Mouse (Mus musculus) embryonic facial prominence, embryonic 10.5 days (tissue): ENCODE measurements at regions not wholly inside any gene's neighbourhood (a gene's known extent, or its start where the extent isn't known, plus 50 kb on each side); places are given as distances from the start of the nearest gene placed in this dataset.

Source experiments
- DNase-seq: peaks from one replicate; pipeline ENCODE4 v3.0.0-alpha.2; 2017; ENCODE audit warnings: low spot score
- H3K27ac ChIP-seq: fragments of 300-500 bp; sonication (generic); replicated peaks from 2 replicates; pipeline ENCODE4 v1.5.1; 2016; ENCODE audit warnings: mild to moderate bottlenecking
- H3K27me3 ChIP-seq: fragments of 300-500 bp; sonication (generic); replicated peaks from 2 replicates; pipeline ENCODE4 v1.6.1; 2016; ENCODE audit warnings: low read depth, mild to moderate bottlenecking; ENCODE audit not compliant: poor library complexity, severe bottlenecking
- H3K36me3 ChIP-seq: fragments of 300-500 bp; sonication (generic); replicated peaks from 2 replicates; pipeline ENCODE4 v1.6.1; 2016; ENCODE audit warnings: mild to moderate bottlenecking, moderate library complexity
- H3K4me1 ChIP-seq: fragments of 300-500 bp; sonication (generic); 2 replicates; pipeline ENCODE4 v1.6.1; 2016
- H3K4me3 ChIP-seq: fragments of 300-500 bp; sonication (generic); 2 replicates; pipeline ENCODE4 v1.5.1; 2016; ENCODE audit warnings: mild to moderate bottlenecking, moderate library complexity
- H3K9me3 ChIP-seq: fragments of 300-500 bp; sonication (generic); 2 replicates; pipeline ENCODE4 v1.6.1; 2016; ENCODE audit warnings: mild to moderate bottlenecking
- WGBS: fragments of 180-500 bp; shearing (Covaris S2); methylation state at CpG from one replicate; pipeline ENCODE4 v1.1.7; 2016; 5-methylcytosine and 5-hydroxymethylcytosine counted together

- WGBS: 78% methylated on average over 5 of the region's 5 CpGs
- Histone ChIP-seq H3K4me1 (peaks cover 62% of the 10 kb centered on the region), H3K27me3 (peaks cover 21% of the 10 kb centered on the region), H3K27ac (no peak overlapping the region), H3K36me3 (no peaks in the 10 kb centered on the region), H3K9me3 (no peaks in the 10 kb centered on the region), H3K4me3 (no peak overlapping the region)
- DNase-seq: no peak
Observed at GRCm38 (mm10) chr11:117538732-117539131, 54.6 kb downstream of the Gm11733 start.

DNA sequence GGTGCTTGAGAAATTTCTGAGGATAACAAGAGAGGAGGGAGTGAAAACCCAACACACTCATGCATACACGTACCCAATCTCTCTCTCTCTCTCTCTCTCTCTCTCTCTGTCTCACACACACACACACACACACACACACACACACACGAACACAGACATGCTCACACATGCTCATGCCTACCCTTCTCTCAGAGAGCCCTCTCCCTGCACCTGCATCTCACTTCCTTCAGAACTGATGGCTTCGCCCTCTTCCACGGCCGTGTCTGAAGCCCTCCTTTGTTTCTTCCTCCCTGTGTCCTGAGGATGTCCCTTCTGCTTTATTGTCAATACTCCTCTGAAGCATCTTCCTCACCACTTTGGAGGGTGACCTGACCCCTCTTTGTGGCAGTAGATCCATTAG lies 56.4 kb downstream of the Gm11733 start:
- Histone ChIP-seq H3K27me3 (peaks cover 12% of the 10 kb centered on the region), H3K27ac (peak overlapping the region; percentile 74), H3K4me1 (peaks cover 55% of the 10 kb centered on the region), H3K9me3 (no peaks in the 10 kb centered on the region), H3K36me3 (no peaks in the 10 kb centered on the region), H3K4me3 (no peak overlapping the region)
- 32% methylated on average over 5 of the region's 5 CpGs for whole genome bisulfite sequencing
- DNase-seq: no peak

DNA sequence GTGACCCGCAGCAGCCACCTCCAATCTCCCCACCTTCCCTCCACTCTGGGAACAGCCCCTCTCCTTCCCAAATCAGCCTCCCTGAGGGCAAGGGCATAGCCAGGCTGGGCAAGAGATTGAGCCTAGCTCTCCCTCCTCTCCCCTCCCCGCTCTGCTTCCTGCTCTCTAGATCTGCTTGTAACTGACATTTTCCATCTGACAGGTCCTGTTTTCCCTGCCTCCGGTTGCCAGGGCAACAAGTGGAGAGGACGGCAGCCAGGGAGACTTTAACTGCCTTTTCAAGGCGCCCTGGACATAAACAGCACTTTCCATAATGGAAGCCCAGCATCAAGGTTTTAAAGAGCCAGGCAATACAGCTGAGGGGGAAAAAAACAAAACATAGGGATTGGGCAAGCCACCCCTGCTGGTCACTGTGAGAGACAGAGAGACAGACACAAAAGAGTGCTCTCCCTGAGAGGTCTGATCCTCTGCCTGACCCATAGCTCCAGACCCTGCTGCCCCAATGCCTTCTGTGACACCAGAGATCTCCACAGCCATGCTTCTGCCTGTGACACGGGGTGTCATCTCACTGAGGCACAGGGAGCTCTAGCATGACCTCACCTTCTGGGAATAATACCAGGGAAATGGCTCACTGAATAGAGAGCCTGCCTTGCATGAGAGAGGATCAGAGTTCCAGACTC lies 57.2 kb downstream of the Gm11733 start:
- H3K4me3 ChIP-seq: 0 out of 2 replicates have a peak overlapping the region, but pooled peaks have one; percentile 2
- H3K27ac ChIP-seq: peak overlapping the region; percentile 74
- no peaks in the 10 kb centered on the region for H3K9me3 ChIP-seq
- 8% methylated on average over 6 of the region's 6 CpGs for WGBS
- peak; percentile 80 for DNase-seq
- peaks cover 53% of the 10 kb centered on the region for H3K4me1 ChIP-seq
- peaks cover 17% of the 10 kb centered on the region for H3K27me3 ChIP-seq
- H3K36me3 ChIP-seq: no peaks in the 10 kb centered on the region

DNA sequence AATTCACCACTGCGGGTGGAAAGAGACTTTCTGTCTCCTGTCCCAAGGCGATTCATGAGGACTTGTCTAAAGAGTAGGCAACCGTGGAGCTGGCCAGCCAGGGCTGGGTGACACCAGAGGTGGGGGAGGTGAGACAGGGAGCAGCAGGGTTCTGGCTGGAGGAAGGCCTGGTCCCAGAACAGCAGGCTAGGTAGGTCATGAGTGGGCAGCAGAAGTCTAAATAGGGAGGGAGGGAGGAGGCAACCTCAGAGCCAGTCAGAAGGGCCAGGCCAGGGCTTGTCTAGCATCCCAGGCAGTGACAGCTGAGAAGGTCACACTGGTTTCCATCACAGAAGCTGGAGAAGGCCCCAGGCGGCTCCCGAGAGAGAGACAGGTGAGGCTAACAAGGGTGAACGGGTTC lies 59.0 kb downstream of the Gm11733 start:
- no peak overlapping the region for H3K4me3 ChIP-seq
- H3K27ac ChIP-seq: no peak overlapping the region; the same call in 1 of the 2 replicates
- peaks cover 19% of the 10 kb centered on the region for H3K27me3 ChIP-seq
- H3K9me3 ChIP-seq: no peaks in the 10 kb centered on the region
- H3K36me3 ChIP-seq: no peaks in the 10 kb centered on the region
- 27% methylated on average over 6 of the region's 6 CpGs for WGBS
- DNase-seq: no peak
- peaks cover 42% of the 10 kb centered on the region for H3K4me1 ChIP-seq

DNA sequence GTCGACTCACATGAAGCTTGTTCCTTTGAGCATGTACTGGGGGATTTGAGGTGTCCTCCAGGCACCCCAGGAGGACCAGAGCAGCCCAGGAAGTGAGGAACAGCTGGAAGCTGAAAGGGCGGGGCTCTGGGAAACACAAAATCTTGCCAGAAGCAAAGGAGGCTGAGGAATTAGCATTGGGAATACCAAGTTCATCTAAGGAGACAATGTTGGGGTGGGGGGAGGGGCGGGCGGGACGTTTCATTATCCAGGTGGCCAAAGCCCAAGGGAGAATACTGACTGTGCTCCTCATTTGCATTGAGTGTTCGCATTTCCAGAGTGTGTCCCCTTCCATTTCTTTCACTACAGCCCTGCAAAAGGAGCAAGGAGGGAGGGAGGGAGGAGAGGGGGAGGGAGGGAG lies 60.3 kb downstream of the Gm11733 start:
- H3K9me3 ChIP-seq: no peaks in the 10 kb centered on the region
- 39% methylated on average over 6 of the region's 6 CpGs for WGBS
- no peak overlapping the region for H3K4me3 ChIP-seq
- DNase-seq: no peak
- H3K36me3 ChIP-seq: no peaks in the 10 kb centered on the region
- H3K27me3 ChIP-seq: peaks cover 19% of the 10 kb centered on the region
- 0 out of 2 replicates have a peak overlapping the region, but pooled peaks have one; percentile 19 for H3K27ac ChIP-seq
- H3K4me1 ChIP-seq: peaks cover 42% of the 10 kb centered on the region

DNA sequence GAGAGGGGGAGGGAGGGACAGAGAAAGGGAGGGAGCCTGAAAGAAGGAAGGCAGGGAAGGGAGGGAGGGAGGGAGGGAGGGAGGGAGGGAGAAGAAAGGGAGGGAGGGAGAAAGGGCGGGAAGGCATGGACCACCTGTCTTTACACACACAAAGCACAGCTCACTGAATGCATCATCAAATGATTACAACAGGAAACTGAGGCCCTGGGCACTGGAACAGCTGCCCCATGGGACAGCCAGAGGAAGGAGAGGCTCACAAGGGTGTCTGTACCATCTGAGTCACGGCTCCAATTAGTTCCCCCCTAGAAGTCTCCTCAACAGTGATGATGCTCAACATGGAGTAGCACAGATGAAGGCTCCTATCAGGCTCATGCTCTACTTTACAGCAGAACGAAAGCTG lies 60.8 kb downstream of the Gm11733 start:
- Histone ChIP-seq H3K9me3 (no peaks in the 10 kb centered on the region), H3K4me1 (peaks cover 40% of the 10 kb centered on the region), H3K27ac (peak overlapping the region; percentile 19; the same call in 1 of the 2 replicates), H3K4me3 (no peak overlapping the region), H3K36me3 (no peaks in the 10 kb centered on the region), H3K27me3 (peaks cover 16% of the 10 kb centered on the region)
- no peak for DNase-seq
- 74% methylated on average over 3 of the region's 3 CpGs for WGBS

DNA sequence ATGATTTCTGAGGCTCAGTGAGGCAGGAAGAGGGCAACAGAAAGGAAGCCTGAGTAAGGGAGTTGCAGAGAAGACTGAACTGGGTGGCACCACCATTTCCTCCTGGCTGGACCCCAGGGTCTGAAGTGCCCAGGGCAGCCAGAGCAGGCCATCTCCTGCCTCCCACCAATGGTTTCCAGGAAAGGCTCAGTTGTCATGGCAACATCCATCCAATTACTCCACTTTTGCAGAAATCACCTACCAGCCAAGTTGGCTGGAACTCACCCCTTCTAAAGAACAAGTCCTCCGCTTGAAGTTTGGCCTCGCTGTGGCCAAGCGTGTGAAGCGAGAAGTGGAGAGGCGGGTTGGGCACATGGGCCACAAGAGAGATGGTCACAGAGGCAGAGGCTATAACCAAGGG lies 67.8 kb downstream of the Gm11733 start:
- WGBS: 95% methylated on average over 5 of the region's 5 CpGs
- Histone ChIP-seq H3K4me3 (no peak overlapping the region), H3K27me3 (0 out of 2 replicates have a peak, but pooled peaks cover 8% of the 10 kb centered on the region), H3K9me3 (no peaks in the 10 kb centered on the region), H3K36me3 (no peaks in the 10 kb centered on the region), H3K27ac (no peak overlapping the region), H3K4me1 (peaks cover 20% of the 10 kb centered on the region)
- DNase-seq: no peak

DNA sequence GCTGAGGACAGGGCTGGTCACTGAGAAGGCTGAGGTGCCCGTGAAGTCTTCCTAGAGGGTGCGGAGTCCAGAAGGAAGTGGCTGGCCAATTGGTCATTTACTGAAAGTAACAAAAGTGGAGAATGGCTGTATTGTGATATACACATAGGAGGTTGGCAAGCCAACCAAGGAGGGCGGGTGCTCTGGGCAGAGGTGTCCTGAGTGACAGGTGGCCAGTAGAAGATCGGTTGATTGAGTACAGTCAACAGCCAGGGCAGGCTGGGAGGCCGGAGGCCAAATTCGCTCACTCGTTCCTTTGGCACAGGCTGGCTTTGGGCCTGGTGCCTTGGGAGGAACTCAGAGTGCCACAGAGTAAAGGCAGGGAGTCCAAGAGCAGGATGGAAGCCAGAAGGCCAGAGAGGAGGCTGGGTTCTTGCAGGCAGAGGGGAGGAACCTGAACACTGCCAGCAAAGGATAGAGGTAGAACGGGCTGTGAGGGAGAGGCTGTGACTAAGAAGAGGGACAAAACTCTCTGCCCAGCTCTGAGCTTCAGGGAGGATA lies 68.3 kb downstream of the Gm11733 start:
- H3K4me1 ChIP-seq: peaks cover 20% of the 10 kb centered on the region
- H3K27ac ChIP-seq: no peak overlapping the region
- H3K27me3 ChIP-seq: 0 out of 2 replicates have a peak, but pooled peaks cover 8% of the 10 kb centered on the region
- H3K4me3 ChIP-seq: no peak overlapping the region
- WGBS: 94% methylated on average over 8 of the region's 8 CpGs
- H3K9me3 ChIP-seq: no peaks in the 10 kb centered on the region
- no peaks in the 10 kb centered on the region for H3K36me3 ChIP-seq
- no peak for DNase-seq

DNA sequence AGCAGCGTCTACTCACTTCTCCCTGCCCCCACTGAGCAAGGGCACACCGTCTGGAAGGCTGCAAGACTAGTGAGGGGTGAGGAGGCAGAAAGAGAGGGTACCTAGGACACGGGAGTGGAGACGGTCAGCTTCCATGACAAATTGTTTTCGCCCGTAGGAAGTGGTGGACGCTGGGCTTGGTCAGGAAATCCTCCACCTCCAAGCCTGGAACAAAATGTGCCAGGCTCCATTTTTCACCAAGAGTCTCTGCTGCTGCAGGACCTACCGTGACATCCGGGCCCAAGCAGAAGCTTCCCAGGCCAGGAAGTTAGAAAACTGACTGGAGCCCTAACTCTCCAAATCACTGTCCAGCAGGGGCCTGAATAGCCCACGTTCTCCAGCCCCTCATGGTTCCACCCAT lies 69.9 kb downstream of the Gm11733 start:
- no peak for DNase-seq
- no peak overlapping the region for H3K27ac ChIP-seq
- H3K27me3 ChIP-seq: 0 out of 2 replicates have a peak, but pooled peaks cover 8% of the 10 kb centered on the region
- H3K4me3 ChIP-seq: no peak overlapping the region
- WGBS: 61% methylated on average over 10 of the region's 10 CpGs
- no peaks in the 10 kb centered on the region for H3K36me3 ChIP-seq
- no peaks in the 10 kb centered on the region for H3K9me3 ChIP-seq
- H3K4me1 ChIP-seq: peaks cover 20% of the 10 kb centered on the region

- peaks cover 13% of the 10 kb centered on the region for H3K4me1 ChIP-seq
- no peak overlapping the region for H3K4me3 ChIP-seq
- WGBS: 84% methylated on average over 16 of the region's 16 CpGs
- H3K27ac ChIP-seq: peak overlapping the region; percentile 37
- no peaks in the 10 kb centered on the region for H3K36me3 ChIP-seq
- H3K27me3 ChIP-seq: no peaks in the 10 kb centered on the region
- no peak for DNase-seq
- H3K9me3 ChIP-seq: peaks cover 3% of the 10 kb centered on the region; the same call in 1 of the 2 replicates
Observed at GRCm38 (mm10) chr11:117557474-117558381, 73.6 kb downstream of the Gm11733 start.

- H3K4me1 ChIP-seq: peaks cover 4% of the 10 kb centered on the region
- no peak overlapping the region for H3K4me3 ChIP-seq
- H3K27me3 ChIP-seq: no peaks in the 10 kb centered on the region
- peaks cover 5% of the 10 kb centered on the region; the same call in 1 of the 2 replicates for H3K9me3 ChIP-seq
- DNase-seq: no peak
- H3K27ac ChIP-seq: no peak overlapping the region
- no peaks in the 10 kb centered on the region for H3K36me3 ChIP-seq
Observed at GRCm38 (mm10) chr11:117559839-117560238, 75.7 kb downstream of the Gm11733 start.

GRCm38 (mm10) chr11:117567961-117568605 lies 83.9 kb downstream of the Gm11733 start:
- DNase-seq: no peak
- 84% methylated on average over 9 of the region's 9 CpGs for WGBS
- no peaks in the 10 kb centered on the region; the same call in 1 of the 2 replicates for H3K9me3 ChIP-seq
- peak overlapping the region; percentile 7; the same call in 1 of the 2 replicates for H3K27ac ChIP-seq
- H3K4me1 ChIP-seq: peaks cover 33% of the 10 kb centered on the region
- H3K4me3 ChIP-seq: no peak overlapping the region
- no peaks in the 10 kb centered on the region for H3K27me3 ChIP-seq
- no peaks in the 10 kb centered on the region for H3K36me3 ChIP-seq
